Mouse (Mus musculus) limb, embryonic 14.5 days (tissue): ENCODE measurements at regions not wholly inside any gene's neighbourhood (a gene's known extent, or its start where the extent isn't known, plus 50 kb on each side); places are given as distances from the start of the nearest gene placed in this dataset.

Experiments
- ATAC-seq: fragments of 200-750 bp; cut with Nextera tagmentation; 2 replicates; pipeline ENCODE4 v1.8.0; 2017; ENCODE audit warnings: low read depth, moderate number of reproducible peaks, moderate TSS enrichment; ENCODE audit not compliant: low FRiP score
- DNase-seq: peaks from one replicate; pipeline ENCODE4 v3.0.0-alpha.2; 2015; ENCODE audit warnings: low spot score
- H3K27ac ChIP-seq: fragments of 300-500 bp; sonication (generic); replicated peaks from 2 replicates; pipeline ENCODE4 v1.5.1; 2014; ENCODE audit warnings: low read depth, mild to moderate bottlenecking, low read length, moderate library complexity, mixed read lengths
- H3K27me3 ChIP-seq: fragments of 300-500 bp; sonication (generic); 2 replicates; pipeline ENCODE4 v1.6.1; 2014; ENCODE audit warnings: low read length, mixed read lengths; ENCODE audit not compliant: control insufficient read depth, insufficient read depth
- H3K36me3 ChIP-seq: fragments of 300-500 bp; sonication (generic); 2 replicates; pipeline ENCODE4 v1.6.1; 2014; ENCODE audit warnings: mild to moderate bottlenecking, low read length, moderate library complexity, mixed read lengths; ENCODE audit not compliant: control insufficient read depth, insufficient read depth
- H3K4me1 ChIP-seq: fragments of 300-500 bp; sonication (generic); 2 replicates; pipeline ENCODE4 v1.6.1; 2014; ENCODE audit warnings: antibody characterized with exemption, low read length, mixed read lengths; ENCODE audit not compliant: control insufficient read depth, insufficient read depth
- H3K4me2 ChIP-seq: fragments of 300-500 bp; sonication (generic); replicated peaks from 2 replicates; pipeline ENCODE4 v1.6.1; 2014; ENCODE audit warnings: low read depth, mild to moderate bottlenecking, low read length, moderate library complexity; ENCODE audit not compliant: severe bottlenecking
- H3K4me3 ChIP-seq: fragments of 300-500 bp; sonication (generic); replicated peaks from 2 replicates; pipeline ENCODE4 v1.5.1; 2014; ENCODE audit warnings: low read length
- H3K9ac ChIP-seq: fragments of 300-500 bp; sonication (generic); 2 replicates; pipeline ENCODE4 v1.6.1; 2014; ENCODE audit warnings: mild to moderate bottlenecking, low read depth, low read length, moderate library complexity; ENCODE audit not compliant: severe bottlenecking
- H3K9me3 ChIP-seq: fragments of 300-500 bp; sonication (generic); 2 replicates; pipeline ENCODE4 v1.6.1; 2016; ENCODE audit warnings: low read length; ENCODE audit not compliant: control insufficient read depth
- POLR2A ChIP-seq: fragments of 200-500 bp; IDR thresholded peaks from 2 replicates; pipeline ENCODE4 v1.8.0; 2012; ENCODE audit warnings: inconsistent platforms, mild to moderate bottlenecking, moderate library complexity, borderline replicate concordance; ENCODE audit not compliant: insufficient read depth, insufficient read length; ENCODE audit errors: extremely low read depth
- WGBS: fragments of 180-500 bp; shearing (Covaris S2); extraction: QIAGEN DNeasy Blood & Tissue Kit; methylation state at CpG from one replicate; pipeline ENCODE4 v1.1.7; 2014; 5-methylcytosine and 5-hydroxymethylcytosine counted together

DNA sequence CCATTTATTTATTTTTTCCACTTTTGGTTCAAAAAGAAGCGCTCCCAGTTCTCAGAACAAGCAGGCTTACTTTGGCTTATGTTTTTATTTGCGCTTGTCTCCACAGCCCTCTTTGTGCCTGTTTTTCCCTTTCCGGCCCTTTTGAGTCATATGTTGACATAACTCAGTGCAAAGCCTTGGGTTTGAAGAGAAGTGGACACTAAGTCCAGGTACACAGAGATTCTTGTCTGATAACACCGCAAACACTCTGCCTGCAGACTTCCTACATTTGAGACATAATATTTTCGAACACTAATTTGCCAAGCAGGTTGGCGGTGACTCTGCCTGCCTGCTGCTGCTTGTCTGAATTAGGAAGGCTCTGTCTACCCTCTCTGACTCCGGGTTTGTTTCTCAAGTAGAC is 70.8 kb upstream of the Fn1 start:
- TF ChIP-seq POLR2A, result no peak
- 62% methylated on average over 7 of the region's 7 CpGs for WGBS
- Histone ChIP-seq H3K27me3 (no peaks in the 10 kb centered on the region), H3K4me3 (no peak overlapping the region), H3K9ac (no peak overlapping the region), H3K4me1 (0 out of 2 replicates have a peak, but pooled peaks cover 3% of the 10 kb centered on the region), H3K27ac (no peak overlapping the region), H3K4me2 (no peak overlapping the region), H3K36me3 (no peaks in the 10 kb centered on the region), H3K9me3 (no peaks in the 10 kb centered on the region)
- no peak for ATAC-seq
- DNase-seq, result no peak

DNA sequence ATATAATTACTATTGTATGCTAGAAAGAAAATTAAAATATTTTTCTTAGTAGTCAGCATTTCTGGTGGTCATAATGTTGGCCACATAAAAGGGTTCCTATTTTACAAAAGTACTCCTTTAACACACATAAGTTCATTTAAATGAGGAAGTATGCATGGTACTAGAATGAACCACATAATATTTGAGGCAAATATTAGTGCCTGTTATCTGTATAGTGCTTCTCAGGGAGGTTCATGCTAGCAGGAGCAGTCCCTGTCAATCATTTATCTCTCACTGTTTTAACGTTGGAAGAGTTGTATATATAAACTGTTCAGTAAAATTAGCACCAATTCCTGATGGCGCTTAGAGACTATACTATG is 70.0 kb upstream of the Fn1 start:
- Histone ChIP-seq H3K27ac (no peak overlapping the region), H3K4me1 (0 out of 2 replicates have a peak, but pooled peaks cover 3% of the 10 kb centered on the region), H3K36me3 (no peaks in the 10 kb centered on the region), H3K4me2 (no peak overlapping the region), H3K27me3 (no peaks in the 10 kb centered on the region), H3K9ac (no peak overlapping the region), H3K9me3 (no peaks in the 10 kb centered on the region), H3K4me3 (no peak overlapping the region)
- ATAC-seq (no peak), DNase-seq (no peak)
- no peak for TF ChIP-seq POLR2A
- WGBS, result 68% methylated on average over 2 of the region's 2 CpGs

DNA sequence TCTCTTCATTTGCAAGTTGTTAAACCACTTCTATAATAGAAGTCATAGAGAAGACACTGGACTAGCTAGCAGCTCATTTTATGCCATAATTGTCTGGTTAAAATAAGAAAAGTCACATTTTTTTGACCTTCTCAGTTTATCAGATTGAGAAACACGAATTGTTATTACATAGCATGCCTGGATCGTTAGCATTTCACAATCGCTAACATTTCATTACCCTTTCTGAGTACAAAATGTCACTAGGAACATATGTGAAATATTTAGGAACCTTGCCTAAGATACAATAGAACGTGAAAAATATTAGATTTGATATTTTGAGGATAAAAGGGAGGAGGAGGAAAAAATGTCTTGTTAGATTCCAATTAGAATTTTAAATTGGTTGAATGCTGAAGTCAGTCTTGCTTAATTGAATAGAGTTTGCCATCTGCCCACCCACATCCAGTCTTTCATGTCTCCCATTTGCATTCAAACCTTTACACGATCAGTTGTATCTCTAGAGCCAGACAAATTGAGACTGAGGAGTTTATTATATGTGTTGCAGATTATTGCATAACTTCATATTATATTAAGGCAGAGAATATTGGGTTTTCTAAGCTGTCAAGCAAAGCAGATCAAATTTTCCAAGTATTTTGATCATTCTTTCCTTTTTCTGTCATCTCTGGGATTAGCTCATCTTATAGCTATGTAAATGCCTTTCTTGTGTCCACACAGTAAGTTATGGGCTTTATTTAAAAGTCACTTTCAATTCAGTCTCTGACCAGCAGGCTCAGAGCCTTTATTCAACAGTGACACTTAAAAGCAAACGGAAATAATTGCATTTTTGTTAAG is 69.4 kb upstream of the Fn1 start:
- no peaks in the 10 kb centered on the region for H3K36me3 ChIP-seq
- ATAC-seq (no peak), DNase-seq (no peak)
- no peaks in the 10 kb centered on the region for H3K9me3 ChIP-seq
- H3K27ac ChIP-seq, result no peak overlapping the region
- no peak for TF ChIP-seq POLR2A
- no peak overlapping the region for H3K4me2 ChIP-seq
- H3K4me1 ChIP-seq, result 0 out of 2 replicates have a peak, but pooled peaks cover 3% of the 10 kb centered on the region
- 72% methylated on average over 6 of the region's 6 CpGs for WGBS
- no peak overlapping the region for H3K4me3 ChIP-seq
- H3K27me3 ChIP-seq, result no peaks in the 10 kb centered on the region
- no peak overlapping the region for H3K9ac ChIP-seq
